Mouse (Mus musculus) E14TG2a.4 (cell line): ENCODE measurements at regions not wholly inside any gene's neighbourhood (a gene's known extent, or its start where the extent isn't known, plus 50 kb on each side); places are given as distances from the start of the nearest gene placed in this dataset.

ENCODE experiments used
- CTCF ChIP-seq: conservative IDR thresholded peaks from 2 replicates; pipeline ENCODE4 v1.5.1; 2014; ENCODE audit warnings: low read length
- NANOG ChIP-seq: IDR thresholded peaks from 2 replicates; pipeline ENCODE4 v1.6.1; 2014; ENCODE audit warnings: borderline replicate concordance, low read length, mixed read lengths

DNA sequence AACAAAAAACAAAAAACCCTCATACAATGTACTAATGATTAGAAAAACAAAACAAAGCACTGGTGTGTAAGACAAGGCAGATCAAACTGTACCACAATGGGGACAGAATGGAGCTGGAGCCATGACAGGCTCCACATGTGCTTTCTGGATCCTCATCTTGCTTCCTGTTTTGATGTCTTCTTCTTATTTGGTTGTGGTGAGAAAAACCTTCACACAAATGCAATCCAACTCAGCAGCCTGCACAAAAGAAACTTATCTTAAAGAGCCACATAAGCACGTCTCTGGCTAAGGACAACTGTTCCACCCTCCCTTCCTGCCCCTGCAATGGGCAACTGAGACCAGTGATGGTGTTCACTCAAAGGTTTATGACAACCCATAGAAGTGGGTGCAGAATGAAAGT lies 271.9 kb upstream of the Fn1 start:
- TF ChIP-seq CTCF (no peak), NANOG (no peak)
